Mouse (Mus musculus) brain, embryonic 14.5 days (tissue): ENCODE data around the gene Paxbp1. TPM values are rescaled to one million over a fixed set of nuclear protein-coding genes. Genes with fewer than 3 reads are reported as not detected.

Experiments used
- DNase-seq: peaks from one replicate; pipeline ENCODE4 v3.0.0-alpha.2; 2011; ENCODE audit warnings: low read depth
- CTCF ChIP-seq: fragments of 200-500 bp; IDR thresholded peaks from 2 replicates; pipeline ENCODE4 v1.5.1; 2012; ENCODE audit warnings: inconsistent platforms, mild to moderate bottlenecking, moderate library complexity, borderline replicate concordance; ENCODE audit not compliant: insufficient read depth, insufficient read length; ENCODE audit errors: extremely low read depth
- POLR2A ChIP-seq: fragments of 200-500 bp; IDR thresholded peaks from 2 replicates; pipeline ENCODE4 v1.6.1; 2012; ENCODE audit warnings: mild to moderate bottlenecking, inconsistent platforms, borderline replicate concordance; ENCODE audit not compliant: poor library complexity, insufficient read depth, insufficient read length, severe bottlenecking; ENCODE audit errors: extremely low read depth
- polyA plus RNA-seq: library from polyadenylated mRNA; depleted of rRNA; stranded (reverse); fragments of >200 nt; gene quantifications from 2 replicates; pipeline ENCODE4 v1.2.3, GENCODE M21; 2012

Gene Paxbp1
- polyA plus RNA-seq, 1 experiment = 148 TPM

- TF ChIP-seq POLR2A (peak; percentile 36; the same call in 1 of the 2 replicates), CTCF (no peak)
- DNase-seq = peak; percentile 98
Observed at GRCm38 (mm10) chr16:91011021-91011683, 33.2 kb downstream of the Paxbp1 start, which contains the start of gene Synj1. TSS of gene Synj1 (minus strand) at chr16:91011308.

GRCm38 (mm10) chr16:91010581-91011020, 33.7 kb downstream of the Paxbp1 start:
- TF ChIP-seq POLR2A = peak; percentile 38; the same call in 1 of the 2 replicates
- TF ChIP-seq CTCF = no peak
- DNase-seq = no peak

GRCm38 (mm10) chr16:91009942-91010529, 34.3 kb downstream of the Paxbp1 start:
- DNase-seq = peak; percentile 59
- no peak for TF ChIP-seq POLR2A
- TF ChIP-seq CTCF = no peak

- DNase-seq = no peak
- TF ChIP-seq CTCF (no peak), POLR2A (no peak)
Observed at GRCm38 (mm10) chr16:91004915-91005538, 39.3 kb downstream of the Paxbp1 start.

- TF ChIP-seq POLR2A (no peak), CTCF (no peak)
- DNase-seq = no peak
Observed at GRCm38 (mm10) chr16:91001098-91001497, 43.2 kb downstream of the Paxbp1 start.

- DNase-seq = peak; percentile 48
- TF ChIP-seq CTCF = no peak
- no peak for TF ChIP-seq POLR2A
Observed at GRCm38 (mm10) chr16:90999827-91000226, 44.5 kb downstream of the Paxbp1 start.

- DNase-seq = peak; percentile 2
- no peak for TF ChIP-seq CTCF
- no peak for TF ChIP-seq POLR2A
Observed at GRCm38 (mm10) chr16:90997822-90998221, 46.5 kb downstream of the Paxbp1 start.

GRCm38 (mm10) chr16:90996327-90997243, 47.8 kb downstream of the Paxbp1 start:
- DNase-seq = no peak
- TF ChIP-seq POLR2A = no peak
- no peak for TF ChIP-seq CTCF

GRCm38 (mm10) chr16:90995498-90995897, 48.8 kb downstream of the Paxbp1 start:
- DNase-seq = no peak
- TF ChIP-seq CTCF = no peak
- TF ChIP-seq POLR2A = no peak

- DNase-seq = no peak
- TF ChIP-seq CTCF = no peak
Observed at GRCm38 (mm10) chr16:90995023-90995422, 49.3 kb downstream of the Paxbp1 start.

GRCm38 (mm10) chr16:90989162-90989561, 55.2 kb downstream of the Paxbp1 start:
- TF ChIP-seq POLR2A (no peak), CTCF (no peak)
- no peak for DNase-seq
